Mouse (Mus musculus): ENCODE results near the gene Cybc1. TPM values are rescaled to one million over a fixed set of nuclear protein-coding genes. Genes with fewer than 3 reads are reported as not detected.

Cybc1 gene
- polyA plus RNA-seq, 1 experiment from 2014 or later: 35.2 TPM

GRCm38 (mm10) chr11:121232706-121233105, 3.6 kb upstream of the Cybc1 start:
- Histone ChIP-seq H3K36me3 (no peaks in the 10 kb centered on the region), H3K4me1 (peaks cover 39% of the 10 kb centered on the region), H3K27ac (replicated peaks) (no peak overlapping the region), H3K9me3 (replicated peaks) (no peaks in the 10 kb centered on the region), H3K27me3 (ENCODE audit: low read depth, poor library complexity, severe bottlenecking) (no peaks in the 10 kb centered on the region), H3K4me3 (no peak overlapping the region)
- no peak for DNase-seq (ENCODE audit: low spot score)
- 32% methylated on average over 4 of the region's 4 CpGs for WGBS

GRCm38 (mm10) chr11:121231628-121232291, 2.6 kb upstream of the Cybc1 start:
- peaks cover 43% of the 10 kb centered on the region for H3K4me1 ChIP-seq
- DNase-seq (ENCODE audit: low spot score): no peak
- no peak overlapping the region for H3K4me3 ChIP-seq
- H3K36me3 ChIP-seq: peaks cover 9% of the 10 kb centered on the region
- 55% methylated on average over 4 of the region's 4 CpGs for WGBS
- H3K27me3 ChIP-seq (ENCODE audit: low read depth, poor library complexity, severe bottlenecking): no peaks in the 10 kb centered on the region
- H3K27ac ChIP-seq (replicated peaks): no peak overlapping the region
- H3K9me3 ChIP-seq (replicated peaks): no peaks in the 10 kb centered on the region

GRCm38 (mm10) chr11:121231191-121231590, 2.1 kb upstream of the Cybc1 start:
- 80% methylated on average over 4 of the region's 4 CpGs for WGBS
- Histone ChIP-seq H3K4me1 (peaks cover 40% of the 10 kb centered on the region), H3K36me3 (peaks cover 15% of the 10 kb centered on the region), H3K27me3 (ENCODE audit: low read depth, poor library complexity, severe bottlenecking) (no peaks in the 10 kb centered on the region), H3K27ac (replicated peaks) (no peak overlapping the region), H3K9me3 (replicated peaks) (no peaks in the 10 kb centered on the region), H3K4me3 (no peak overlapping the region)
- DNase-seq (ENCODE audit: low spot score): no peak

- WGBS: 37% methylated on average over 21 of the region's 21 CpGs
- no peak for DNase-seq (ENCODE audit: low spot score)
- peak overlapping the region; percentile 85 for H3K27ac ChIP-seq (replicated peaks)
- no peaks in the 10 kb centered on the region for H3K9me3 ChIP-seq (replicated peaks)
- peak overlapping the region; percentile 78 for H3K4me3 ChIP-seq
- H3K27me3 ChIP-seq (ENCODE audit: low read depth, poor library complexity, severe bottlenecking): no peaks in the 10 kb centered on the region
- H3K4me1 ChIP-seq: peaks cover 31% of the 10 kb centered on the region
- peaks cover 43% of the 10 kb centered on the region for H3K36me3 ChIP-seq
Measured at GRCm38 (mm10) chr11:121228129-121229017, 749 bp downstream of the Cybc1 start.

GRCm38 (mm10) chr11:121221321-121222010, 7.7 kb downstream of the Cybc1 start:
- Histone ChIP-seq H3K9me3 (replicated peaks) (no peaks in the 10 kb centered on the region), H3K4me1 (no peaks in the 10 kb centered on the region), H3K27ac (replicated peaks) (no peak overlapping the region), H3K36me3 (peaks cover 96% of the 10 kb centered on the region), H3K4me3 (no peak overlapping the region), H3K27me3 (ENCODE audit: low read depth, poor library complexity, severe bottlenecking) (no peaks in the 10 kb centered on the region)
- WGBS: 96% methylated on average over 6 of the region's 6 CpGs
- DNase-seq (ENCODE audit: low spot score): no peak

GRCm38 (mm10) chr11:121220771-121221170, 8.4 kb downstream of the Cybc1 start:
- WGBS: 91% methylated on average over 5 of the region's 5 CpGs
- no peak overlapping the region for H3K27ac ChIP-seq (replicated peaks)
- no peak for DNase-seq (ENCODE audit: low spot score)
- H3K4me3 ChIP-seq: no peak overlapping the region
- H3K9me3 ChIP-seq (replicated peaks): no peaks in the 10 kb centered on the region
- H3K27me3 ChIP-seq (ENCODE audit: low read depth, poor library complexity, severe bottlenecking): no peaks in the 10 kb centered on the region
- peaks cover 96% of the 10 kb centered on the region for H3K36me3 ChIP-seq
- no peaks in the 10 kb centered on the region for H3K4me1 ChIP-seq

- no peaks in the 10 kb centered on the region for H3K27me3 ChIP-seq (ENCODE audit: low read depth, poor library complexity, severe bottlenecking)
- no peak for DNase-seq (ENCODE audit: low spot score)
- H3K4me1 ChIP-seq: no peaks in the 10 kb centered on the region
- H3K4me3 ChIP-seq: no peak overlapping the region
- H3K27ac ChIP-seq (replicated peaks): no peak overlapping the region
- 91% methylated on average over 11 of the region's 11 CpGs for WGBS
- no peaks in the 10 kb centered on the region for H3K9me3 ChIP-seq (replicated peaks)
- H3K36me3 ChIP-seq: peaks cover 91% of the 10 kb centered on the region
Measured at GRCm38 (mm10) chr11:121219776-121220175, 9.3 kb downstream of the Cybc1 start.

GRCm38 (mm10) chr11:121216831-121217230, 12.3 kb downstream of the Cybc1 start:
- DNase-seq (ENCODE audit: low spot score): no peak
- H3K9me3 ChIP-seq (replicated peaks): no peaks in the 10 kb centered on the region
- peaks cover 70% of the 10 kb centered on the region for H3K36me3 ChIP-seq
- H3K27me3 ChIP-seq (ENCODE audit: low read depth, poor library complexity, severe bottlenecking): no peaks in the 10 kb centered on the region
- H3K4me3 ChIP-seq: no peak overlapping the region
- no peaks in the 10 kb centered on the region for H3K4me1 ChIP-seq
- no peak overlapping the region for H3K27ac ChIP-seq (replicated peaks)
- 92% methylated on average over 3 of the region's 3 CpGs for WGBS

- Histone ChIP-seq H3K9me3 (replicated peaks) (no peaks in the 10 kb centered on the region), H3K4me3 (peak within 1 kb of the TSS; percentile 83), H3K27ac (replicated peaks) (peak within 1 kb of the TSS; percentile 93), H3K4me1 (peaks cover 19% of the 10 kb centered on the region), H3K36me3 (peaks cover 19% of the 10 kb centered on the region), H3K27me3 (ENCODE audit: low read depth, poor library complexity, severe bottlenecking) (no peaks in the 10 kb centered on the region)
- peak; percentile 97 for DNase-seq (ENCODE audit: low spot score)
- WGBS: under 1% methylated on average over 70 of the region's 70 CpGs
Measured at GRCm38 (mm10) chr11:121204161-121205006, 24.7 kb downstream of the Cybc1 start, which contains the start of the genes Hexdc and Ogfod3. Hexdc (plus strand) TSS chr11:121204433. Ogfod3 (minus strand) TSS chr11:121204711.

- Histone ChIP-seq H3K27ac (replicated peaks) (peak overlapping the region; percentile 93), H3K9me3 (replicated peaks) (no peaks in the 10 kb centered on the region), H3K36me3 (peaks cover 14% of the 10 kb centered on the region), H3K4me1 (peaks cover 19% of the 10 kb centered on the region), H3K4me3 (peak overlapping the region; percentile 83), H3K27me3 (ENCODE audit: low read depth, poor library complexity, severe bottlenecking) (no peaks in the 10 kb centered on the region)
- DNase-seq (ENCODE audit: low spot score): no peak
- 0% methylated on average over 5 of the region's 5 CpGs for WGBS
Measured at GRCm38 (mm10) chr11:121203859-121204160, 25.3 kb downstream of the Cybc1 start.

- no peak overlapping the region for H3K4me3 ChIP-seq
- H3K36me3 ChIP-seq: no peaks in the 10 kb centered on the region; the same call in 1 of the 2 replicates
- H3K27me3 ChIP-seq (ENCODE audit: low read depth, poor library complexity, severe bottlenecking): no peaks in the 10 kb centered on the region
- DNase-seq (ENCODE audit: low spot score): peak; percentile 19
- H3K9me3 ChIP-seq (replicated peaks): no peaks in the 10 kb centered on the region
- H3K4me1 ChIP-seq: peaks cover 19% of the 10 kb centered on the region
- 73% methylated on average over 11 of the region's 11 CpGs for WGBS
- H3K27ac ChIP-seq (replicated peaks): no peak overlapping the region
Measured at GRCm38 (mm10) chr11:121201436-121202198, 27.5 kb downstream of the Cybc1 start.

Measured in midbrain, embryonic 10.5 days (tissue).